Mouse (Mus musculus) intestine, embryonic 16.5 days (tissue): ENCODE data around the gene Ddx54. TPM values are rescaled to one million over a fixed set of nuclear protein-coding genes. Genes with fewer than 3 reads are reported as not detected.

Experiments used
- ATAC-seq: fragments of 200-750 bp; cut with Nextera tagmentation; 2 replicates; pipeline ENCODE4 v1.8.0; 2017; ENCODE audit warnings: moderate TSS enrichment, moderate library complexity
- H3K27ac ChIP-seq: fragments of 300-500 bp; sonication (generic); 2 replicates; pipeline ENCODE4 v1.5.1; 2014; ENCODE audit warnings: mild to moderate bottlenecking, low read length
- H3K27me3 ChIP-seq: fragments of 300-500 bp; sonication (generic); replicated peaks from 2 replicates; pipeline ENCODE4 v1.6.1; 2014; ENCODE audit warnings: low read length, control low read depth, mixed read lengths; ENCODE audit not compliant: control insufficient read depth, insufficient read depth
- H3K36me3 ChIP-seq: fragments of 300-500 bp; sonication (generic); 2 replicates; pipeline ENCODE4 v1.6.1; 2014; ENCODE audit warnings: low read length, control low read depth; ENCODE audit not compliant: control insufficient read depth, insufficient read depth
- H3K4me1 ChIP-seq: fragments of 300-500 bp; sonication (generic); 2 replicates; pipeline ENCODE4 v1.6.1; 2014; ENCODE audit warnings: low read length, control low read depth, mixed read lengths; ENCODE audit not compliant: control insufficient read depth, insufficient read depth
- H3K4me2 ChIP-seq: fragments of 300-500 bp; sonication (generic); 2 replicates; pipeline ENCODE4 v1.6.1; 2014; ENCODE audit warnings: low read depth, low read length, control low read depth
- H3K4me3 ChIP-seq: fragments of 300-500 bp; sonication (generic); 2 replicates; pipeline ENCODE4 v1.5.1; 2014; ENCODE audit warnings: mild to moderate bottlenecking, low read length
- H3K9ac ChIP-seq: fragments of 300-500 bp; sonication (generic); 2 replicates; pipeline ENCODE4 v1.6.1; 2014; ENCODE audit warnings: low read depth, low read length
- H3K9me3 ChIP-seq: fragments of 300-500 bp; sonication (generic); 2 replicates; pipeline ENCODE4 v1.6.1; 2016; ENCODE audit warnings: low read length, control low read depth; ENCODE audit not compliant: control insufficient read depth
- WGBS: fragments of 180-500 bp; shearing (Covaris S2); extraction: QIAGEN DNeasy Blood & Tissue Kit; methylation state at CpG from one replicate; pipeline ENCODE4 v1.1.7; 2014; 5-methylcytosine and 5-hydroxymethylcytosine counted together
- polyA plus RNA-seq: library from polyadenylated mRNA; unstranded; fragments of >200 nt; fragmentation: Nextera tagmentation; extraction: Ambion mirVana; gene quantifications from 2 replicates; pipeline ENCODE4 v1.2.1, GENCODE M21; 2015

Ddx54 gene
- polyA plus RNA-seq, 1 experiment from 2014 or later = 51.4 TPM

- peak overlapping the region; percentile 78 for H3K4me2 ChIP-seq
- H3K36me3 ChIP-seq = peaks cover 2% of the 10 kb centered on the region; the same call in 1 of the 2 replicates
- H3K27me3 ChIP-seq = no peaks in the 10 kb centered on the region
- peaks cover 22% of the 10 kb centered on the region for H3K4me1 ChIP-seq
- WGBS = under 1% methylated on average over 28 of the region's 29 CpGs
- peak overlapping the region; percentile 85 for H3K27ac ChIP-seq
- H3K4me3 ChIP-seq = peak overlapping the region; percentile 86
- H3K9ac ChIP-seq = peak overlapping the region; percentile 89
- 0 out of 2 replicates have a peak, but pooled peaks have one; percentile 7 for ATAC-seq
- peaks cover 5% of the 10 kb centered on the region for H3K9me3 ChIP-seq
These were observed 24.5 kb upstream of the Ddx54 start for GRCm38 (mm10) chr5:120587940-120588568.

GRCm38 (mm10) chr5:120588569-120589094 lies 23.9 kb upstream of the Ddx54 start, which contains the start of the genes Tpcn1 and Iqcd:
Gene Tpcn1, minus strand, starts transcription at chr5:120588673.
Gene Iqcd, plus strand, starts transcription at chr5:120589016.
- peak within 1 kb of the TSS; percentile 86 for H3K4me3 ChIP-seq
- H3K27me3 ChIP-seq = no peaks in the 10 kb centered on the region
- under 1% methylated on average over 35 of the region's 35 CpGs for WGBS
- H3K4me2 ChIP-seq = peak within 1 kb of the TSS; percentile 78
- no peaks in the 10 kb centered on the region for H3K36me3 ChIP-seq
- H3K27ac ChIP-seq = peak within 1 kb of the TSS; percentile 85
- peak within 1 kb of the TSS; percentile 89 for H3K9ac ChIP-seq
- peaks cover 5% of the 10 kb centered on the region for H3K9me3 ChIP-seq
- ATAC-seq = peak; percentile 97
- H3K4me1 ChIP-seq = peaks cover 22% of the 10 kb centered on the region

GRCm38 (mm10) chr5:120590356-120591010 lies 22.1 kb upstream of the Ddx54 start:
- Histone ChIP-seq H3K27me3 (no peaks in the 10 kb centered on the region), H3K4me2 (no peak overlapping the region), H3K4me3 (no peak overlapping the region), H3K36me3 (no peaks in the 10 kb centered on the region), H3K27ac (no peak overlapping the region), H3K9ac (no peak overlapping the region), H3K9me3 (peaks cover 5% of the 10 kb centered on the region), H3K4me1 (peaks cover 22% of the 10 kb centered on the region)
- no peak for ATAC-seq
- 71% methylated on average over 16 of the region's 16 CpGs for WGBS

GRCm38 (mm10) chr5:120592141-120592540 lies 20.4 kb upstream of the Ddx54 start:
- H3K9me3 ChIP-seq = peaks cover 5% of the 10 kb centered on the region
- no peak overlapping the region for H3K9ac ChIP-seq
- no peak for ATAC-seq
- no peak overlapping the region for H3K4me3 ChIP-seq
- 71% methylated on average over 7 of the region's 7 CpGs for WGBS
- H3K36me3 ChIP-seq = no peaks in the 10 kb centered on the region
- no peak overlapping the region for H3K4me2 ChIP-seq
- H3K27ac ChIP-seq = no peak overlapping the region
- H3K27me3 ChIP-seq = no peaks in the 10 kb centered on the region
- H3K4me1 ChIP-seq = peaks cover 11% of the 10 kb centered on the region

- no peak for ATAC-seq
- Histone ChIP-seq H3K4me2 (no peak overlapping the region), H3K27ac (no peak overlapping the region), H3K27me3 (no peaks in the 10 kb centered on the region), H3K9me3 (peaks cover 5% of the 10 kb centered on the region), H3K9ac (no peak overlapping the region), H3K4me3 (no peak overlapping the region), H3K36me3 (no peaks in the 10 kb centered on the region), H3K4me1 (no peaks in the 10 kb centered on the region)
- 79% methylated on average over 6 of the region's 6 CpGs for WGBS
These were observed 18.1 kb upstream of the Ddx54 start for GRCm38 (mm10) chr5:120594485-120594884.

GRCm38 (mm10) chr5:120599625-120600024 lies 12.9 kb upstream of the Ddx54 start:
- Histone ChIP-seq H3K27ac (no peak overlapping the region), H3K4me3 (no peak overlapping the region), H3K4me1 (no peaks in the 10 kb centered on the region), H3K36me3 (no peaks in the 10 kb centered on the region), H3K27me3 (no peaks in the 10 kb centered on the region), H3K9ac (no peak overlapping the region), H3K9me3 (no peaks in the 10 kb centered on the region), H3K4me2 (no peak overlapping the region)
- ATAC-seq = 0 out of 2 replicates have a peak, but pooled peaks have one; percentile 29
- WGBS = 87% methylated on average over 6 of the region's 6 CpGs

- Histone ChIP-seq H3K27me3 (no peaks in the 10 kb centered on the region), H3K9ac (no peak overlapping the region), H3K27ac (no peak overlapping the region), H3K4me1 (no peaks in the 10 kb centered on the region; the same call in 1 of the 2 replicates), H3K36me3 (no peaks in the 10 kb centered on the region), H3K9me3 (no peaks in the 10 kb centered on the region), H3K4me3 (no peak overlapping the region), H3K4me2 (no peak overlapping the region)
- no peak for ATAC-seq
- 52% methylated on average over 11 of the region's 11 CpGs for WGBS
These were observed 11.4 kb upstream of the Ddx54 start for GRCm38 (mm10) chr5:120600946-120601668.

GRCm38 (mm10) chr5:120602210-120602609 lies 10.3 kb upstream of the Ddx54 start:
- no peak overlapping the region for H3K27ac ChIP-seq
- no peaks in the 10 kb centered on the region; the same call in 1 of the 2 replicates for H3K4me1 ChIP-seq
- no peak overlapping the region for H3K4me2 ChIP-seq
- no peaks in the 10 kb centered on the region for H3K9me3 ChIP-seq
- no peaks in the 10 kb centered on the region for H3K36me3 ChIP-seq
- H3K4me3 ChIP-seq = no peak overlapping the region
- ATAC-seq = no peak
- no peaks in the 10 kb centered on the region for H3K27me3 ChIP-seq
- H3K9ac ChIP-seq = no peak overlapping the region
- WGBS = 94% methylated on average over 12 of the region's 12 CpGs

GRCm38 (mm10) chr5:120603515-120603914 lies 9.0 kb upstream of the Ddx54 start:
- no peaks in the 10 kb centered on the region for H3K9me3 ChIP-seq
- WGBS = 69% methylated on average over 7 of the region's 7 CpGs
- H3K27ac ChIP-seq = no peak overlapping the region
- ATAC-seq = no peak
- no peaks in the 10 kb centered on the region for H3K36me3 ChIP-seq
- no peak overlapping the region for H3K4me2 ChIP-seq
- H3K27me3 ChIP-seq = no peaks in the 10 kb centered on the region
- H3K9ac ChIP-seq = no peak overlapping the region
- no peak overlapping the region for H3K4me3 ChIP-seq
- H3K4me1 ChIP-seq = no peaks in the 10 kb centered on the region; the same call in 1 of the 2 replicates
